ENCODE assay signal across 8 mouse cellular contexts in genomic region chr5:34368551-34369290, GRCm38 (mm10). TPM values are rescaled to one million over a fixed set of nuclear protein-coding genes. Genes with fewer than 3 reads are reported as not detected.
DNase-seq lines count a peak whose midpoint lies in the region; ATAC-seq and TF ChIP-seq lines count a peak whose summit lies in the region.

No protein-coding gene starts in this region.

- peak overlapping the region; percentile 93 for H3ac ChIP-seq in myocyte (ENCODE audit: control insufficient read depth, insufficient read length)

- peak; percentile 4 for DNase-seq in layer of hippocampus, adult 9-11 months
- no peak for DNase-seq in layer of hippocampus, postnatal 25 days (ENCODE audit: extremely low spot score in 1 of 2, low spot score in 1 of 2)
- no peak for DNase-seq in thymus, postnatal 36 days
- no peak for DNase-seq in T-cell, adult 2 months (ENCODE audit: low spot score)
- no peak for DNase-seq in kidney, adult 18-20 months

- 69% methylated on average over 7 of the region's 7 CpGs for WGBS in embryonic facial prominence, embryonic 12.5 days
- WGBS in intestine, embryonic 16.5 days = 72% methylated on average over 7 of the region's 7 CpGs

- ATAC-seq in embryonic facial prominence, embryonic 12.5 days (ENCODE audit: insufficient number of reproducible peaks, insufficient read depth, low FRiP score, low TSS enrichment) = no peak
- no peak for ATAC-seq in intestine, embryonic 16.5 days

- peaks cover 34% of the 10 kb centered on the region for H3K79me2 ChIP-seq in myocyte (ENCODE audit: control insufficient read depth, insufficient read depth)

- peaks cover 8% of the 10 kb centered on the region; the same call in 1 of the 2 replicates for H3K4me1 ChIP-seq in embryonic facial prominence, embryonic 12.5 days
- 0 out of 2 replicates have a peak, but pooled peaks cover 14% of the 10 kb centered on the region for H3K4me1 ChIP-seq in intestine, embryonic 16.5 days (ENCODE audit: control insufficient read depth, insufficient read depth, low read length)

- H3K27ac ChIP-seq in embryonic facial prominence, embryonic 12.5 days = peak overlapping the region; percentile 82
- H3K27ac ChIP-seq in intestine, embryonic 16.5 days (ENCODE audit: low read length) = peak overlapping the region; percentile 64

- H3K9ac ChIP-seq in embryonic facial prominence, embryonic 12.5 days = peak overlapping the region; percentile 64
- peak overlapping the region; percentile 81 for H3K9ac ChIP-seq in intestine, embryonic 16.5 days (ENCODE audit: low read depth, low read length)

- H3K36me3 ChIP-seq in embryonic facial prominence, embryonic 12.5 days = 0 out of 2 replicates have a peak, but pooled peaks cover 8% of the 10 kb centered on the region
- peaks cover 2% of the 10 kb centered on the region; the same call in 1 of the 2 replicates for H3K36me3 ChIP-seq in intestine, embryonic 16.5 days (ENCODE audit: control insufficient read depth, insufficient read depth, low read length)
- H3K36me3 ChIP-seq in myocyte (ENCODE audit: control insufficient read depth, insufficient read depth) = peaks cover 4% of the 10 kb centered on the region

- TF ChIP-seq POLR2A in myocyte (IDR thresholded peaks at IDR 0.05; ENCODE audit: insufficient read length, low read depth) = no peak

- peak overlapping the region; percentile 94 for H3K4me3 ChIP-seq in embryonic facial prominence, embryonic 12.5 days
- H3K4me3 ChIP-seq in intestine, embryonic 16.5 days (ENCODE audit: low read length) = peak overlapping the region; percentile 92
- peak overlapping the region; percentile 50 for H3K4me3 ChIP-seq in myocyte

- peak overlapping the region; percentile 56 for H3K4me2 ChIP-seq in embryonic facial prominence, embryonic 12.5 days (replicated peaks)
- H3K4me2 ChIP-seq in intestine, embryonic 16.5 days (ENCODE audit: low read depth, low read length) = peak overlapping the region; percentile 57
- H3K4me2 ChIP-seq in myocyte (ENCODE audit: low read depth) = peak overlapping the region; percentile 69

- no peaks in the 10 kb centered on the region for H3K9me3 ChIP-seq in embryonic facial prominence, embryonic 12.5 days
- H3K9me3 ChIP-seq in intestine, embryonic 16.5 days (ENCODE audit: control insufficient read depth, low read length) = no peaks in the 10 kb centered on the region

- no peaks in the 10 kb centered on the region for H3K27me3 ChIP-seq in embryonic facial prominence, embryonic 12.5 days
- no peaks in the 10 kb centered on the region for H3K27me3 ChIP-seq in intestine, embryonic 16.5 days (replicated peaks; ENCODE audit: control insufficient read depth, insufficient read depth, low read length)
- no peaks in the 10 kb centered on the region for H3K27me3 ChIP-seq in myocyte (ENCODE audit: control insufficient read depth, insufficient read depth, insufficient read length)

TF ChIP-seq in myocyte, 11 proteins besides CTCF, POLR2A, EP300 and RAD21:
- TF ChIP-seq CEBPB (IDR thresholded peaks at IDR 0.05; ENCODE audit: insufficient read depth, poor library complexity, severe bottlenecking) = 0 out of 2 replicates have a peak, but pooled peaks have one; percentile 31
- no peak for TF ChIP-seq SRF (IDR thresholded peaks at IDR 0.05; ENCODE audit: control insufficient read depth, insufficient read length, low read depth)

RNA-seq across cellular contexts. Expression of gene Fam193a, which starts 1.0 kb away (rescaled TPM):
- total RNA-seq in layer of hippocampus, postnatal 25 days (2021) = 10 to 100 TPM; 37.0 to 42.2 TPM
- polyA plus RNA-seq in embryonic facial prominence, embryonic 12.5 days (2016; fragmentation: Nextera tagmentation; extraction: Ambion mirVana) = 15.8 and 15.9 TPM in 2 replicates
- 6.7 TPM in 2 replicates for polyA plus RNA-seq in intestine, embryonic 16.5 days (2015; fragmentation: Nextera tagmentation; extraction: Ambion mirVana)
- 12.7 TPM for polyA plus RNA-seq in myocyte (2012; fragmentation: generic; extraction: Trizol)

RNA-seq across cellular contexts. Expression of gene Rnf4, which starts 32.6 kb away (rescaled TPM):
- total RNA-seq in layer of hippocampus, postnatal 25 days (2021) = 10 to 100 TPM; 74.7 to 80.3 TPM
- 170 and 179 TPM in 2 replicates for polyA plus RNA-seq in embryonic facial prominence, embryonic 12.5 days (2016; fragmentation: Nextera tagmentation; extraction: Ambion mirVana)
- 133 and 143 TPM in 2 replicates for polyA plus RNA-seq in intestine, embryonic 16.5 days (2015; fragmentation: Nextera tagmentation; extraction: Ambion mirVana)
- polyA plus RNA-seq in myocyte (2012; fragmentation: generic; extraction: Trizol) = 78.2 TPM
